Mouse (Mus musculus) embryonic fibroblast, embryonic 13.5 days (primary cell): ENCODE data around the gene Phactr1. TPM values are rescaled to one million over a fixed set of nuclear protein-coding genes. Genes with fewer than 3 reads are reported as not detected.

Experiments used
- H3K27ac ChIP-seq: 2 replicates; pipeline ENCODE4 v1.5.1; 2012; ENCODE audit warnings: low read length, control low read depth, inconsistent platforms; ENCODE audit not compliant: insufficient read depth
- H3K4me1 ChIP-seq: 2 replicates; pipeline ENCODE4 v1.6.1; 2011; ENCODE audit warnings: low read length; ENCODE audit not compliant: control insufficient read depth, insufficient read depth
- H3K4me3 ChIP-seq: 2 replicates; pipeline ENCODE4 v1.5.1; 2011; ENCODE audit warnings: mild to moderate bottlenecking, control low read depth, low read length; ENCODE audit not compliant: insufficient read depth
- CTCF ChIP-seq: IDR thresholded peaks from 2 replicates; pipeline ENCODE4 v1.5.1; 2011; ENCODE audit warnings: mild to moderate bottlenecking, control low read depth, low read length, moderate library complexity, borderline replicate concordance; ENCODE audit not compliant: insufficient read depth
- POLR2A ChIP-seq: IDR thresholded peaks from 2 replicates; pipeline ENCODE4 v1.6.1; 2011; ENCODE audit warnings: low read depth, mild to moderate bottlenecking, control low read depth, low read length, moderate library complexity
- polyA plus RNA-seq: library from polyadenylated mRNA; stranded (reverse); fragments of >200 nt; gene quantifications from 2 replicates; pipeline ENCODE4 v1.2.4, GENCODE M21; 2011; ENCODE audit warnings: low read depth; ENCODE audit not compliant: missing spikeins, insufficient read length

Phactr1 gene
- polyA plus RNA-seq, 1 experiment = 9.5 TPM

DNA sequence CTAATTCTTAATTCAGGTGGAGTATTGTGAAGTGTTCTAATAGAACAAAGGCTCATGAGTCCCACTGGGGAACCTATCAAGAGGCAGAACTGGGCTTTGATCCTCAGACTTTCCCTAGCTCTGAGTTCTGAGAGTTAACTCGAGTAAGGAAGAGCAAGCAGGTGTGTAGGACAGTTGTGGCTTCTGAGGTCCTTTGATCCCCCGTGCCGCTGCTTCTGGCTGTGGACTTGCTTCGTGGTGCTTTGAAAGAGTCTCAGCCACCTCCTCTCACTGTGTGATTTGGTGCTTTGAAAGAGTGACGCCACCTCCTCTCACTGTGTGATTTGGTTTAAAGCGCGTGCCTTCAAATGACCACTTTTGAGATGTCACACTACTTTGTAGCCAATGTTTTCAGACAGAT is 305.4 kb downstream of the Phactr1 start:
- TF ChIP-seq CTCF = no peak
- TF ChIP-seq POLR2A = no peak
- Histone ChIP-seq H3K4me1 (no peaks in the 10 kb centered on the region), H3K27ac (no peak overlapping the region), H3K4me3 (no peak overlapping the region)

DNA sequence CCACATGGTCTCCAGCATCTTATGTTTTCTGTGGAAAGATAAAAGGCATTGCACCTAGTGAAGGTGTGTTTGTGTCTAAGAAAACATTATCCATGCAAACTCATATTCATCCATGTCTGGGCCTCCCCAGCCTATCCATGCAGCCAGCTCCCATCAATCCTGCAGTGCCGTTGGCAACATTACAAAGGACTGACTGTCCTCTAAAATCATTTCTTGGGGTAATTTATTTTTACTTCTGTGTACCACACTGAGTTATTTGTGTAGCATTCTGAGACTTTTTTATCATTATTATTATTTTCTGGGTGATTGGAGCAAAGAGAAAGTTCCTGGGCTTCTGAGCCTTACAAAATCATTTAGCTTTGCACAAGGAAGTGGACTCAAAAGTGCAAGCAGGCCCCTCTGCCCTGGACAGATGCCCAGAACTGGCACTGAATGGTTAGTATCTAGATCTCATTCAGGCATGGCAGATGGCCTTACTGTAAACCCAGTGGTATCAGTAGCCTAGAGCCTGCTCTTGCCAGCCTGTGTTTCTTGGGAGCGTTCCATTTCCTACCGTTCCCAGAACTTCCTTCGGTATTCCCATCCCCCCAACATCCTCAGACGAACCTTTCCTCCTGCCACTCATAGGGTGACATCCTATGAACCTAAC is 307.6 kb downstream of the Phactr1 start:
- no peak overlapping the region for H3K27ac ChIP-seq
- H3K4me1 ChIP-seq = no peaks in the 10 kb centered on the region
- TF ChIP-seq POLR2A (no peak), CTCF (no peak)
- no peak overlapping the region for H3K4me3 ChIP-seq

DNA sequence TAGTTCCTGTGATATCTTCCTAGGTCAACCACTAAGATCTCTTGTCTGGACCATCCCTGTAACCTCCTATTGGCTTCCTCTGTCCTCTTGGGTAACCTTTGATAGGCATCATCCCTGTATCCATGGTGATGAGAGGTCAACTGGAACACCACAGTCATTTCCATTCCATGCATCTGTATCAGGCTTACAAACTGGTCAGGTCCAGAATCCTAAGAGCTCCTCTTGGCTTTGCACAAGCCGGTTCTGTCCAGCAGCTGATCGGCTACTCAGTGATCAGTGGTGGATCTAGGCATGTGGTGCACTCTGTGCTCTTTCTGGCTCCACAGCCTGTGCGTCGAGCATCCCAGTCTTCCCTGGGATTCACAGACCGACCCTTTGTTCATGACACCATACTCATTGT is 309.1 kb downstream of the Phactr1 start:
- TF ChIP-seq POLR2A = no peak
- no peak for TF ChIP-seq CTCF
- no peaks in the 10 kb centered on the region for H3K4me1 ChIP-seq
- no peak overlapping the region for H3K4me3 ChIP-seq
- H3K27ac ChIP-seq = no peak overlapping the region

DNA sequence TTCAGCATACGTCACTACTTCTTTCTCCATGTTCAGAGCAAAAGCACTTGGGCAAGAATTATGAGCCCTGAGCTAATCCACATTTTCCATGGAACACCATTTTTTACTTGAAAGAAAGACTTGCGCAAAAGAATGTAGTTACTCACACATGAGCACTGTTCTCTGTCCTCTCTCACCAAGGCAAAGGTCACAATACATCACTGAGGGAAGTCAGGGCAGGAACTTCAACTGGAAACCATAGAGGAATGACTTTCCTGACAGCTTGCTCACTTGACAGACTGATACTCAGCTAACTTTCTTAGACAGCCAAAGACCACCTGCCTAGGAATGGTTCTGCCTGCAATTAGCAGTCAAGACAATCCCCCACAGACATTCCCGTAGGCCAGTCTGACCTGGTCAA is 309.6 kb downstream of the Phactr1 start:
- H3K4me3 ChIP-seq = no peak overlapping the region
- TF ChIP-seq CTCF = no peak
- no peak overlapping the region for H3K27ac ChIP-seq
- no peaks in the 10 kb centered on the region for H3K4me1 ChIP-seq

DNA sequence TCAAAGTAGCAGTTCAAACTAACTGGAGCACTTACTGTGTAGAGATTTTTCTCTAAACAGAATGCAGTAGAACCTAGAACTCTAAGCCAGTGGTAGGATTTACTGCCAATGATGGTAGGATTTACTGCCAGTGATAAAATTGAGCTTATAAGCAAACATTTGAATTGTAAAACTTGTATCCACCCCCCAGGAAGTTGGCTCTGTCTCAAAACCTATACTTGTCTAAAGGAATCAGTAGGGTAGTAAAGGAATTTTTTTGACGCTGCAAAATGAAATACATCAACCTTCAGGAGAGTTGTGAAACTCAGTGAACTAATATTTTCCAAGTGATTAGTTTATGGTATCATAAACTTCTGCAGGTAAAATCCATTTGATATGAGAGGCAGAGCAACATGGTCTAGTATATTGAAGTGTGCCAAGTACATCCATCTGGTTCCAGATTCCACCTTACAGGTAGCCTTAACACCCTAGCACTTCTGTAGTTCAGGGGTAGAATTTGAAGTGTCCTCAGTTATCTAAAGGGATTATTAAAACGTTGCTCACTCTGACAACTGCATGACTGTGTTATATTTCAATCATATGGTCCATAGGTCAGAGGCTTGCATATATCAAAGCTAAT is 310.2 kb downstream of the Phactr1 start:
- H3K4me1 ChIP-seq = no peaks in the 10 kb centered on the region
- H3K4me3 ChIP-seq = no peak overlapping the region
- TF ChIP-seq POLR2A = no peak
- no peak for TF ChIP-seq CTCF
- H3K27ac ChIP-seq = no peak overlapping the region

DNA sequence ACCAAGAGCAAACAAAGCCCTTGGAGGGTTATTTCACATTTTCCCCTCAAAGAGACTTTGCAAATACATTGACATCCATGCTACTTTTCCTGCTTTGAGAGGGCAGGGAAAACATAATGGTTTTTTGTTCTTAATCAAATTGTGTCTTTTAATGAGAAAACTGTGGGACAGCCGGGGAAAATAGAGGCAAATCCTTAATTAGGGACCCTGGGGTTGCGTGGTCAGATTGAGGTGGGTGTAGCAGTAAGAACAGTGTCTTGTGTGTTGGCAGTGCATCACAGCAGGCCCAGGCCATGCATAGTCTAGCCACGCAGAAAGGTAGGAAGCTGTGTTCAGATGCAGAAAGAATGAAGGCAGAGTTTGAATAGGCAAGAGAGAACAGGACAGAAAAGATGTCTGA is 310.7 kb downstream of the Phactr1 start:
- H3K4me1 ChIP-seq = no peaks in the 10 kb centered on the region

DNA sequence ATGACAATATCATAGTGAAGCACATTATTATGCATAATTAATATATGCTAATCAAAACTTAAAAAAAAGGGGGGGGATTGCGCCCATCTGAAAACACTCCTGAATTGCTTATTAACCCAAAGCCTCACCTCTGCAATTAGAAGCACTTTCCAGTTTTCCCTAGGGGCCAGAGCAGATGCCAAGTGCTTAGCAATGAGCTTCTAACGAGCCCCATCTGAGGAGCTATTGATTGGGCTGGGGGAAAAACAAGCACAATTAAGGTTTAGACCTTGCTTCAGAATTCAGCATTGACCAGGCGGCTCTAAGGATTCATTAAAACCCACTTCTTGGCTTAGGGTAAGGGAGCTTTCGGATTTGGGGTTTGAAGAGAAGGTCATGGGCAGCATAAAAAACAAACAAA is 311.9 kb downstream of the Phactr1 start:
- TF ChIP-seq CTCF (no peak), POLR2A (no peak)
- Histone ChIP-seq H3K4me1 (no peaks in the 10 kb centered on the region), H3K27ac (no peak overlapping the region), H3K4me3 (no peak overlapping the region)

More for the DNA sequence above, 310.7 kb downstream of the Phactr1 start:
- Histone ChIP-seq H3K27ac (no peak overlapping the region), H3K4me3 (no peak overlapping the region)
- TF ChIP-seq POLR2A (no peak), CTCF (no peak)

DNA sequence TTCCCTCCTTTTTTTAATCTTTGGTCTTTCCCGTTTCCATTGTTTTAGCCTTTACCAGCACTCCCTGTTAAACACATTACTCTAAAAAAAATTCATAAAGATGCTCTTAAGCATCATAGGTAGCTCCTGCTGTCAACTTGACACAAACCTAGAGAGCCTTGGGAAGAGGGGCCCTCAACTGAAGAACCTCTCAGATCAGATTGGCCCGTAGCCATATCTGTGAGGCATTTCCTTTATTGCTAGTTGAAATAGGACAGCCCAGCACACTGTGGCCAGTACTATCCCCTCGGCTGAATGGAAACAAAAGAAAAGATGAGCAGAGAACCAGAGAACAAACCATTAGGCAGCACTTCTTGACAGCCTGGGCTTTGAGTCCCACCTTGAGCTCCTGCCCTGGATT is 313.9 kb downstream of the Phactr1 start:
- Histone ChIP-seq H3K4me1 (no peaks in the 10 kb centered on the region), H3K27ac (no peak overlapping the region), H3K4me3 (no peak overlapping the region)
- TF ChIP-seq CTCF (no peak), POLR2A (no peak)

DNA sequence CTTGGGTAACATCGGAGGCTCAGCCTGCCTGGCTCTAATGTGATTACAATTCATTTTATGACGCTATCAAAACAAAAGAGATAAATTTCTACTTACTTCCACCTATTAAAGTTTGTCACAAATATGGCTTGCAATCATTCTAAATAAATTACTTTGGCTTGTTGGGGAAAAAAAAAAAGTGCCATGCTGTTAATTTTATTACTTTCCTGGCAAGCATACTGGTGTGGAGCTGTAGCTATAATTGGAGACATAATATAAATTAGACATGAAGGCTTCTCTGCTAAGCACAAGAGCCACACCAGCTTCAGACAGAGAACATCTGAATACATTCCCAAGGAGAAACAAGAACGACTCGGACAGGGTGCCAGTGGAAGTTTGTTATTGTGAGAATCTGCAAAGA is 315.8 kb downstream of the Phactr1 start:
- no peak overlapping the region for H3K4me3 ChIP-seq
- H3K27ac ChIP-seq = no peak overlapping the region
- H3K4me1 ChIP-seq = no peaks in the 10 kb centered on the region
- TF ChIP-seq CTCF (no peak), POLR2A (no peak)

DNA sequence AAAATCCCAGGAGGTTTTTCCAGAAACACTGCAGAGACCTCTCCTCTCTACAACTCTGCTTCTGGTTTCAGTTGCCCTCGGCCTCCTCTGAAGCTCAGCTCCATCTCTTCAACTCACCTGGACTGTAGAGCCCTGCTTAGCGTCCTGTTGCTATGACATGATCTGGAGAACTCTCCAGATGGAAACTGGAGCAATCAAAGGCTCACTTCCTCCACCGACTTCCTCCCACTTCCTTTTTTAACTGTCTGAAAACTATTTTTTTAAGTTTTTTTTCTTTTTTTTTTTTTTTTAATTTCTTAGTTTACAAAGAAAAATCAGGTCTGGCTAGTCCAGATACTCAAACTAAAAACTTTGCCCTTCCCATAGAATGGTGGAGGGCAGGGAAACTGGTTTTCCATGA is 318.9 kb downstream of the Phactr1 start:
- Histone ChIP-seq H3K4me1 (no peaks in the 10 kb centered on the region), H3K27ac (no peak overlapping the region), H3K4me3 (no peak overlapping the region)
- TF ChIP-seq CTCF (no peak), POLR2A (no peak)
